Mouse (Mus musculus): ENCODE data around the gene Cela2a. TPM values are rescaled to one million over a fixed set of nuclear protein-coding genes. Genes with fewer than 3 reads are reported as not detected.

The Cela2a gene
- polyA plus RNA-seq, 1 experiment from 2014 or later = not detected

GRCm38 (mm10) chr4:141831361-141831760 lies 5.4 kb upstream of the Cela2a start:
- no peak for ATAC-seq (ENCODE audit: low FRiP score)

GRCm38 (mm10) chr4:141830381-141830780 lies 4.4 kb upstream of the Cela2a start:
- Histone ChIP-seq H3K4me3 (ENCODE audit: low read depth, low read length) (no peak overlapping the region), H3K27me3 (ENCODE audit: control insufficient read depth, insufficient read depth, low read length) (no peaks in the 10 kb centered on the region), H3K27ac (ENCODE audit: low read depth, low read length) (no peak overlapping the region), H3K9me3 (ENCODE audit: control insufficient read depth, low read length) (no peaks in the 10 kb centered on the region), H3K4me2 (no peak overlapping the region), H3K9ac (ENCODE audit: low read length) (no peak overlapping the region), H3K36me3 (ENCODE audit: control insufficient read depth, insufficient read depth, low read length) (no peaks in the 10 kb centered on the region), H3K4me1 (ENCODE audit: control insufficient read depth, insufficient read depth, low read length) (no peaks in the 10 kb centered on the region)
- DNase-seq (ENCODE audit: low spot score, missing footprints) (no peak), ATAC-seq (ENCODE audit: low FRiP score) (no peak)
- 54% methylated on average over 11 of the region's 11 CpGs for WGBS

More at GRCm38 (mm10) chr4:141831361-141831760, 5.4 kb upstream of the Cela2a start:
- Histone ChIP-seq H3K4me1 (ENCODE audit: control insufficient read depth, insufficient read depth, low read length) (no peaks in the 10 kb centered on the region), H3K9me3 (ENCODE audit: control insufficient read depth, low read length) (no peaks in the 10 kb centered on the region), H3K9ac (ENCODE audit: low read length) (no peak overlapping the region), H3K27ac (ENCODE audit: low read depth, low read length) (no peak overlapping the region), H3K4me2 (no peak overlapping the region), H3K4me3 (ENCODE audit: low read depth, low read length) (no peak overlapping the region), H3K36me3 (ENCODE audit: control insufficient read depth, insufficient read depth, low read length) (no peaks in the 10 kb centered on the region), H3K27me3 (ENCODE audit: control insufficient read depth, insufficient read depth, low read length) (no peaks in the 10 kb centered on the region)
- 80% methylated on average over 7 of the region's 7 CpGs for WGBS
- no peak for DNase-seq (ENCODE audit: low spot score, missing footprints)

GRCm38 (mm10) chr4:141828177-141828576 lies 2.2 kb upstream of the Cela2a start:
- no peak overlapping the region for H3K9ac ChIP-seq (ENCODE audit: low read length)
- H3K27ac ChIP-seq (ENCODE audit: low read depth, low read length) = no peak overlapping the region
- H3K9me3 ChIP-seq (ENCODE audit: control insufficient read depth, low read length) = no peaks in the 10 kb centered on the region
- no peaks in the 10 kb centered on the region for H3K27me3 ChIP-seq (ENCODE audit: control insufficient read depth, insufficient read depth, low read length)
- H3K4me3 ChIP-seq (ENCODE audit: low read depth, low read length) = no peak overlapping the region
- DNase-seq (ENCODE audit: low spot score, missing footprints) = no peak
- H3K4me2 ChIP-seq = no peak overlapping the region
- H3K36me3 ChIP-seq (ENCODE audit: control insufficient read depth, insufficient read depth, low read length) = no peaks in the 10 kb centered on the region
- no peak for ATAC-seq (ENCODE audit: low FRiP score)
- H3K4me1 ChIP-seq (ENCODE audit: control insufficient read depth, insufficient read depth, low read length) = no peaks in the 10 kb centered on the region
- WGBS = 70% methylated on average over 4 of the region's 4 CpGs

GRCm38 (mm10) chr4:141827401-141827800 lies 1.4 kb upstream of the Cela2a start:
- no peaks in the 10 kb centered on the region for H3K9me3 ChIP-seq (ENCODE audit: control insufficient read depth, low read length)
- DNase-seq (ENCODE audit: low spot score, missing footprints) = no peak
- no peaks in the 10 kb centered on the region for H3K27me3 ChIP-seq (ENCODE audit: control insufficient read depth, insufficient read depth, low read length)
- H3K9ac ChIP-seq (ENCODE audit: low read length) = no peak overlapping the region
- no peak for ATAC-seq (ENCODE audit: low FRiP score)
- H3K4me2 ChIP-seq = no peak overlapping the region
- no peak overlapping the region for H3K4me3 ChIP-seq (ENCODE audit: low read depth, low read length)
- H3K36me3 ChIP-seq (ENCODE audit: control insufficient read depth, insufficient read depth, low read length) = no peaks in the 10 kb centered on the region
- no peak overlapping the region for H3K27ac ChIP-seq (ENCODE audit: low read depth, low read length)
- WGBS = 89% methylated on average over 2 of the region's 2 CpGs
- no peaks in the 10 kb centered on the region for H3K4me1 ChIP-seq (ENCODE audit: control insufficient read depth, insufficient read depth, low read length)

- 71% methylated on average over 3 of the region's 3 CpGs for WGBS
- Histone ChIP-seq H3K4me1 (ENCODE audit: control insufficient read depth, insufficient read depth, low read length) (no peaks in the 10 kb centered on the region), H3K9me3 (ENCODE audit: control insufficient read depth, low read length) (no peaks in the 10 kb centered on the region), H3K4me3 (ENCODE audit: low read depth, low read length) (no peak overlapping the region), H3K4me2 (no peak overlapping the region), H3K27me3 (ENCODE audit: control insufficient read depth, insufficient read depth, low read length) (no peaks in the 10 kb centered on the region), H3K9ac (ENCODE audit: low read length) (no peak overlapping the region), H3K36me3 (ENCODE audit: control insufficient read depth, insufficient read depth, low read length) (no peaks in the 10 kb centered on the region), H3K27ac (ENCODE audit: low read depth, low read length) (no peak overlapping the region)
- DNase-seq (ENCODE audit: low spot score, missing footprints) (peak; percentile 75), ATAC-seq (ENCODE audit: low FRiP score) (no peak)
Observed at GRCm38 (mm10) chr4:141822979-141823378, 3.0 kb downstream of the Cela2a start.

- H3K27ac ChIP-seq (ENCODE audit: low read depth, low read length) = no peak overlapping the region
- WGBS = 80% methylated on average over 10 of the region's 10 CpGs
- no peaks in the 10 kb centered on the region; the same call in 1 of the 2 replicates for H3K4me1 ChIP-seq (ENCODE audit: control insufficient read depth, insufficient read depth, low read length)
- H3K4me2 ChIP-seq = no peak overlapping the region
- no peaks in the 10 kb centered on the region for H3K9me3 ChIP-seq (ENCODE audit: control insufficient read depth, low read length)
- no peak overlapping the region for H3K4me3 ChIP-seq (ENCODE audit: low read depth, low read length)
- ATAC-seq (ENCODE audit: low FRiP score) = no peak
- H3K36me3 ChIP-seq (ENCODE audit: control insufficient read depth, insufficient read depth, low read length) = no peaks in the 10 kb centered on the region
- no peaks in the 10 kb centered on the region for H3K27me3 ChIP-seq (ENCODE audit: control insufficient read depth, insufficient read depth, low read length)
- peak; percentile 47 for DNase-seq (ENCODE audit: low spot score, missing footprints)
- H3K9ac ChIP-seq (ENCODE audit: low read length) = no peak overlapping the region
Observed at GRCm38 (mm10) chr4:141822089-141822488, 3.9 kb downstream of the Cela2a start.

- Histone ChIP-seq H3K9me3 (ENCODE audit: control insufficient read depth, low read length) (no peaks in the 10 kb centered on the region), H3K4me3 (ENCODE audit: low read depth, low read length) (no peak overlapping the region), H3K4me1 (ENCODE audit: control insufficient read depth, insufficient read depth, low read length) (no peaks in the 10 kb centered on the region; the same call in 1 of the 2 replicates), H3K27me3 (ENCODE audit: control insufficient read depth, insufficient read depth, low read length) (no peaks in the 10 kb centered on the region), H3K27ac (ENCODE audit: low read depth, low read length) (no peak overlapping the region), H3K36me3 (ENCODE audit: control insufficient read depth, insufficient read depth, low read length) (no peaks in the 10 kb centered on the region), H3K9ac (ENCODE audit: low read length) (no peak overlapping the region), H3K4me2 (no peak overlapping the region)
- DNase-seq (ENCODE audit: low spot score, missing footprints) (peak; percentile 71), ATAC-seq (ENCODE audit: low FRiP score) (no peak)
- WGBS = 80% methylated on average over 3 of the region's 3 CpGs
Observed at GRCm38 (mm10) chr4:141821178-141821577, 4.8 kb downstream of the Cela2a start.

- Histone ChIP-seq H3K36me3 (ENCODE audit: control insufficient read depth, insufficient read depth, low read length) (no peaks in the 10 kb centered on the region), H3K27ac (ENCODE audit: low read depth, low read length) (no peak overlapping the region), H3K27me3 (ENCODE audit: control insufficient read depth, insufficient read depth, low read length) (no peaks in the 10 kb centered on the region), H3K4me3 (ENCODE audit: low read depth, low read length) (no peak overlapping the region), H3K9ac (ENCODE audit: low read length) (no peak overlapping the region), H3K4me1 (ENCODE audit: control insufficient read depth, insufficient read depth, low read length) (no peaks in the 10 kb centered on the region; the same call in 1 of the 2 replicates), H3K9me3 (ENCODE audit: control insufficient read depth, low read length) (no peaks in the 10 kb centered on the region), H3K4me2 (no peak overlapping the region)
- WGBS = 92% methylated on average over 7 of the region's 7 CpGs
- ATAC-seq (ENCODE audit: low FRiP score) = no peak
- no peak for DNase-seq (ENCODE audit: low spot score, missing footprints)
Observed at GRCm38 (mm10) chr4:141819316-141819715, 6.6 kb downstream of the Cela2a start.

- no peak for ATAC-seq (ENCODE audit: low FRiP score)
- Histone ChIP-seq H3K36me3 (ENCODE audit: control insufficient read depth, insufficient read depth, low read length) (no peaks in the 10 kb centered on the region), H3K27ac (ENCODE audit: low read depth, low read length) (no peak overlapping the region), H3K4me2 (no peak overlapping the region), H3K4me3 (ENCODE audit: low read depth, low read length) (no peak overlapping the region), H3K27me3 (ENCODE audit: control insufficient read depth, insufficient read depth, low read length) (no peaks in the 10 kb centered on the region), H3K9me3 (ENCODE audit: control insufficient read depth, low read length) (no peaks in the 10 kb centered on the region), H3K9ac (ENCODE audit: low read length) (no peak overlapping the region), H3K4me1 (ENCODE audit: control insufficient read depth, insufficient read depth, low read length) (no peaks in the 10 kb centered on the region; the same call in 1 of the 2 replicates)
- peak; percentile 51 for DNase-seq (ENCODE audit: low spot score, missing footprints)
- 92% methylated on average over 13 of the region's 13 CpGs for WGBS
Observed at GRCm38 (mm10) chr4:141818861-141819260, 7.1 kb downstream of the Cela2a start.
